Mouse (Mus musculus) colon, adult 2 months (tissue): ENCODE data around the gene Gtf2h4. TPM values are rescaled to one million over a fixed set of nuclear protein-coding genes. Genes with fewer than 3 reads are reported as not detected.

Experiments used
- polyA plus RNA-seq: library from polyadenylated mRNA; depleted of rRNA; stranded (reverse); fragments of >200 nt; gene quantifications from 2 replicates; pipeline ENCODE4 v1.2.3, GENCODE M21; 2012; rRNA removed

The Gtf2h4 gene
- polyA plus RNA-seq: 25.7 and 30.4 TPM in 2 replicates

DNA sequence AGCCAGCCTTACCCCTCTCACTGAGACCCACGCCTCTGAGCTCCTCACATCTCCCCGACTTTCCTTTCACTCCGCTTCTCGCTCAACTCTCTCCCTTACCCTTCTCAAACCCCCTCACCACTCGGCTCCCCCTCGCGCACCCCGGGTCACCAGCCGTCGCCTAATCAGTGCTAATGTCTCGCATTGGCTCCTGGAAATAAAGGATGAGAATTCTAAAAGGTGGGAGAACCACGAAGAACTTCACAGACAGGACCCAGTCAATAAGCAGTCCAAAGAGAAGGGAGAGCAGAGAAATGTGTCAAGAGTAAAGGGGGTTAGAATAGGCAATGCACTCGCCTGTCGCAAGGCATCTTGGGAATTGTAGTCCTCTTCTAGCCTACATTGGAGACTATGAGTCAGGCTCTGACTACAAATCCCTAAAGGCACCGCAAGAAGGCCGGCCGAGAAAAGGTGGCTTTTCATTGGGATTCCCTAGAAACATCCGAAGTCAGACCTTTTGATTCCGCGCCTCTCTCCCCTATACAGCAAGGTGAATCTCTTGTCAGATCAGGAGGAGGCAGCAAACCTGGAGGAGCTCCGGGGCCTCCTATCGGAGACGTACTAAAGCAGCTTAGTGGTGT, at the start of gene Gtf2h4:
TSS of gene Gtf2h4 (minus strand) at position 324 of the 620 bp plus-strand sequence.

DNA sequence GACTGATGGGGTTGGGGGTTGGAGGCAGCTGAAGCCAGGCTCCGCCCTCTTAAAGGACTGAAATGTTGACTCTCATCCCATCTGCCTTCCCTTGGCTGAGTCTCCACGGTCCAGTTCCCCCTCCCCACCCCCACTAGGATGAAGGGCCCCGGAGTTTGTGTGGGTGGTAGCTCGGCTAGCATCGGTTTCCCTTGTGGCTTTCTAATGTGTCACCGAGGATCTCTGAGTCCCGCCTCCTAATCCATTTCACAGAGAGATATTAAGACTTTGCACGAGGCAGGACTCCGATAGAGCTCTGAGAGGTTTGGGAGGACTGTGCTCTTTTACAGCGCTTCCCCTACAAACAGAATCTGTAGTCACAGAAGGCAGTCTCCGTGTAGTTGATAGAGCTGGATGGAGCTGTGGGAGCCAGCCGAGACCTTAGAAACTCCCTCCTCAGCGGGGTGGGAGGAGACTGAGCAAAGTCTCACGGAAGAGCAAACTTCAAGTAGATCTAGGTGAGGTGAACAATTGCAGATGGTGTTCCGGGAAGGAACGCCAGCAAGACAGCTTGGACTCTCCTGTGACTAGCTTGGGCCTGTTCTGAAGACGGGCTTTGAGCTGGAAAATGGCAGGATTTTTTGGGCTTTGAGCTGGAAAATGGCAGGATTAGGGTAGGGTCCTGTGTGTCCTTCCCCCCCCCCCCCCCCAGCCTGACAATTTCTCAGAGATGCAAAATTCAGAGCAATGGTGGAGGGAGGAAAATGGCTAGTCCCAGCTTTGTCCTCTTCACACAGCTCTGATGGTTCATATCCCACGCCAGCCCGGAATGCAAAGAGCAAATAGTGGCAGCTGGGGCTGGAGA, 31.3 kb upstream of the Gtf2h4 start, which contains the start of gene Ddr1:
TSS of gene Ddr1 (minus strand) at position 1 of the 844 bp plus-strand sequence.

DNA sequence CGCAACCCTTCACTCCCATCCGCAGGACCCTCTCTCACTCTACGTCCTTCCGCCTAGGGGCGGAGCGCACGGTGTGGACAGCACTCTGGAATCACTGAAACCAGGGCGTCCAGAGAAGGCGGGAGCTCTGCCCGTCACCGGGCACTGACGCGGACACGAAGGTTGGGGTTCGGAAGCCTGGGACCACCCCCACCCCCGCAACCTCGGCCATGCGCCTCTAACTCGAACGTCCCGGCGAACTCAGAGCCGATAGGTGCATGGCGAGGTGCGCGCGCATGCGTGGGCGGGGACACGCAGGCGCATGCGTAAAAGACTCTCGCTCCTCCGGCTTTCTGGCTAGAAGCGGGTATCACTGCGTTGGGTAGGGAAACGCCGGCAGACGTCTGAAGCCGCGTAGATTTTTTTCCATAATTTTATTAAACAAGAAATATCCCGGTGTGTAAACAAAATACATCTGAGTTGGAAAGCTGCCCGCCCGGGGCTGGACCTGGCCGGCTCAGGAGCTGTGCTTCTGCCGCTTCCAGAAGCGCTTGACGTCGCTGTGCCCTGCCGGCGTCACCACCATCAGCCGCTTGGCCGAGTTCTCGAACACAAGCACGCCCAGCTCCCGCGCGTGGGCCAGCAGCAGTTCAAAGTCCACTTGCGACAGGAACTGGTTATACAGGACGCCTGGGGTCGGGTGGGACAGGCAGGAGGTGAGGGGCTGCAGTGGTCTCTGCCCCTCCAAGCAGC, 6.0 kb downstream of the Gtf2h4 start, which contains the start of gene Vars2:
TSS of gene Vars2 (minus strand) at position 259 of the 732 bp plus-strand sequence.

DNA sequence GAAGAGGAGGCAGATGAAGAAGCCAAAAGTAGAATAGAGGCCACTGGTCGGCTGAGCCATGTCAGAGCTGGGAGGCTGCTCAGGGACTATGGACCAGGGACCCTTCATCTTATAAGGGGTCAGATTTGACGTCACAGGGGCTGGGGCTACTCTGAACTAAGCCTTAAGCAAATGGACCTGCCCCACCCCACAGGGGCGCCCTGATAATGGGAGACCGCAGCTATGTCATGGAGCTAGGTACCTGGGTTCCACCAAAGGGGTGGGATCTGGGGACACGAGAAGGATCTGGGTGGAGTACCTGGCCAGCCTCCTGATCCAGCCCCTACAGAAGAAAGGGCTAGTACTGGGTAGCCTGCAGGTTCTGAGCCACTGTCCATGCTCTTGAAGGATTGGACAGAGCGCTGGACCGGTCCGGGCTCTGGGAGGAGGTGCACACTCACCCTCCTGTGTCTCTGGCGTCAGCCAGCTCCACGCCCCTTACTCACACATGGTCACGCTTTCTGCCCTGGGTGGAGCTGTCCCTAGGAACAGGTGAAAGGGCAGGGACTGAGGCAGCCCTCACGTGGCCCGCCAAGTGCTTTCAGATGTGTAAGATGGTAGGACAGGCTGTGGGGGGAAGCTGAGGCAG, 29.8 kb downstream of the Gtf2h4 start, which contains the start of gene Mucl3:
TSS of gene Mucl3 (minus strand) at position 87 of the 628 bp plus-strand sequence.

DNA sequence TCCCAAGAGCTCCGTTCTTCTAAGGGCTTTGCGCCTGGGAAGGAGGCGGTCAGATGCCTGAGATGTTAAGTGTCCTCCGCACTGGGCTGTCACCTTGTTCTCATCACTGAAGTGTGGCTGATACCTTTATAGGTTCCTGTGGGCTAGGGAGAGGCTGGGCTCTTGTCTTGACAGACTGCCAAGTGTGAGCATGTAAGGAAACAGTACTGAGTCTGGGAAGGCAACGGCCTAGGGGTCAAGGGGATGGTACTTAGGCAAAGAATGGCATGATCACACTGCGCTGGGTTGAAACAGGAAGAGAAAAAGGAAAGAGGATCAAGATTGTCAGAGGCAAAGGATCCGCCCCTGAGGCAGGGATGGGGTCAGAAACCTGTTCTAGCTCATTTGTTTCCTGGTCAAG, 47.0 kb downstream of the Gtf2h4 start, which contains the start of gene Gm9573:
TSS of gene Gm9573 (minus strand) at position 101 of the 400 bp plus-strand sequence.

Other genes starting within 250 kb of the Gtf2h4 start
- gene H2-Q6, start 248.9 kb downstream of the Gtf2h4 start, polyA plus RNA-seq: 18.5 and 18.8 TPM in 2 replicates
- gene H2-Q7, start 234.6 kb downstream of the Gtf2h4 start, polyA plus RNA-seq: 50.6 and 57.2 TPM in 2 replicates
- 8.0 and 8.1 TPM in 2 replicates for gene H2-Q10, start 203.7 kb downstream of the Gtf2h4 start, polyA plus RNA-seq
- not detected in 2 replicates for gene Pou5f1, start 167.7 kb downstream of the Gtf2h4 start, polyA plus RNA-seq
- 16.9 and 18.7 TPM in 2 replicates for gene Tcf19, start 156.9 kb downstream of the Gtf2h4 start, polyA plus RNA-seq
- 12.2 and 13.5 TPM in 2 replicates for gene Cchcr1, start 156.6 kb downstream of the Gtf2h4 start, polyA plus RNA-seq
- gene Psors1c2, start 140.5 kb downstream of the Gtf2h4 start, polyA plus RNA-seq: 0.14 and 0.29 TPM in 2 replicates
- 1.9 and 2.1 TPM in 2 replicates for gene Cdsn, start 121.6 kb downstream of the Gtf2h4 start, polyA plus RNA-seq
- not detected in 2 replicates for gene 2300002M23Rik, start 106.3 kb downstream of the Gtf2h4 start, polyA plus RNA-seq
- not detected in 2 replicates for gene Sfta2, start 72.2 kb downstream of the Gtf2h4 start, polyA plus RNA-seq
- not detected in 2 replicates for gene Gm9573, start 47.1 kb downstream of the Gtf2h4 start, polyA plus RNA-seq
- gene Mucl3, start 30.0 kb downstream of the Gtf2h4 start, polyA plus RNA-seq: not detected in 2 replicates
- gene Vars2, start 6.1 kb downstream of the Gtf2h4 start, polyA plus RNA-seq: 43.1 and 46.7 TPM in 2 replicates
- gene Ddr1, start 30.9 kb upstream of the Gtf2h4 start, polyA plus RNA-seq: 106 and 136 TPM in 2 replicates
- gene Ier3, start 147.9 kb upstream of the Gtf2h4 start, polyA plus RNA-seq: 16.2 and 17.0 TPM in 2 replicates
- 62.1 and 68.9 TPM in 2 replicates for gene Flot1, start 149.5 kb upstream of the Gtf2h4 start, polyA plus RNA-seq
- gene Tubb5, start 164.6 kb upstream of the Gtf2h4 start, polyA plus RNA-seq: 211 and 247 TPM in 2 replicates
- gene Mdc1, start 167.8 kb upstream of the Gtf2h4 start, polyA plus RNA-seq: 4.2 and 5.1 TPM in 2 replicates
- gene Nrm, start 187.6 kb upstream of the Gtf2h4 start, polyA plus RNA-seq: 25.2 and 32.0 TPM in 2 replicates
- 24.0 and 26.8 TPM in 2 replicates for gene Ppp1r18, start 191.9 kb upstream of the Gtf2h4 start, polyA plus RNA-seq
- gene Dhx16, start 206.1 kb upstream of the Gtf2h4 start, polyA plus RNA-seq: 52.0 and 61.3 TPM in 2 replicates
- 90.4 and 106 TPM in 2 replicates for gene 2310061I04Rik, start 223.7 kb upstream of the Gtf2h4 start, polyA plus RNA-seq
- 43.4 and 55.2 TPM in 2 replicates for gene Atat1, start 236.3 kb upstream of the Gtf2h4 start, polyA plus RNA-seq
- gene Mrps18b, start 242.7 kb upstream of the Gtf2h4 start, polyA plus RNA-seq: 60.4 and 63.6 TPM in 2 replicates
- 37.3 and 41.4 TPM in 2 replicates for gene Ppp1r10, start 242.7 kb upstream of the Gtf2h4 start, polyA plus RNA-seq